Comparison of ENCODE assay signal across 16 mouse cellular contexts in the genomic region with DNA sequence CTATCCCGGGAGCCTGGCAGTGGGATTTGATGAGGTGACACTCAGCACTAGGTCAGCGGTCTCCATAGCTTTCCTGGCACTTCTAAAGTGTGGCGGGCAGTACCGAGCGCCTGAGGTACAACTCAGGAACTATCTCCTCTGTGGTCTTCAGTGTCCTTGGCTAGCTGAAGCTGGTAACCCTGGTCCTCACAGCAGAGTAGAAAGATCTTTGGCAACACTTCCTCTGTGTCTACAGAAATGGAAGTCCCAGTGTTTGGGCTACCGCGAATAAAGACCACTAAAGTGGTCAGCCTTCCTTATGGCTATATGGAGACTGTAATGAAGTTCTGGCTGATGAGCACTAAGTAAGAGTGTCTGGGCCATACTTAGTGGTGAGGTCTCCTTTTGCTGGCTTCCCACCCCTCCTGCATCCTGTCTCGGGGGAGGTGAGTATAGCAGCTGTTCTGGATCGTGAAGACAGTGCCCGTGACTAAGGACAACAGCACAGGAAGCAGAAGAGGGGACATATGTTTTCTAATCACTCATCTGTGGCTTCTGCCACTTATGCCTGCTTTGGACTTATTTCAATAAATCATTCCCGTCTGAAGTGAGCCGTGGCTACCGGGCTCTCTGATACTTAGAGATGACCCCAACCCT. TPM values are rescaled to one million over a fixed set of nuclear protein-coding genes. Genes with fewer than 3 reads are reported as not detected.
DNase-seq lines count a peak whose midpoint lies in the region; ATAC-seq and TF ChIP-seq lines count a peak whose summit lies in the region.
"Had no signal": no experiment of that assay in that cellular context is flagged by ENCODE, and none has a peak within 500 bp of the region (broad histone marks: within the 10 kb centered on the region; RNA-seq: fewer than 3 reads in every experiment).

No protein-coding gene starts in this region.

- no peaks in the 10 kb centered on the region for H3K9me3 ChIP-seq in forebrain, embryonic 13.5 days (replicated peaks)
- H3K9me3 ChIP-seq in forebrain, embryonic 10.5 days, result no peaks in the 10 kb centered on the region
- H3K9me3 ChIP-seq in hindbrain, embryonic 13.5 days, result no peaks in the 10 kb centered on the region
- no peaks in the 10 kb centered on the region for H3K9me3 ChIP-seq in hindbrain, embryonic 12.5 days (replicated peaks)
- H3K9me3 ChIP-seq in stomach, embryonic 15.5 days, result no peaks in the 10 kb centered on the region
- H3K9me3 ChIP-seq in stomach, postnatal 0 days (ENCODE audit: control insufficient read depth, low read length), result no peaks in the 10 kb centered on the region
- H3K9me3 ChIP-seq: midbrain, embryonic 15.5 days had no signal

- peaks cover 26% of the 10 kb centered on the region for H3K4me1 ChIP-seq in forebrain, embryonic 13.5 days
- H3K4me1 ChIP-seq in forebrain, embryonic 10.5 days, result peaks cover 29% of the 10 kb centered on the region
- peaks cover 23% of the 10 kb centered on the region for H3K4me1 ChIP-seq in hindbrain, embryonic 13.5 days (replicated peaks)
- peaks cover 18% of the 10 kb centered on the region for H3K4me1 ChIP-seq in hindbrain, embryonic 12.5 days
- H3K4me1 ChIP-seq in stomach, embryonic 15.5 days, result 0 out of 2 replicates have a peak, but pooled peaks cover 7% of the 10 kb centered on the region
- H3K4me1 ChIP-seq in stomach, postnatal 0 days (replicated peaks; ENCODE audit: control insufficient read depth, insufficient read depth), result no peaks in the 10 kb centered on the region

- no peak overlapping the region for H3K4me2 ChIP-seq in forebrain, embryonic 13.5 days
- no peak overlapping the region for H3K4me2 ChIP-seq in hindbrain, embryonic 13.5 days
- H3K4me2 ChIP-seq in hindbrain, embryonic 12.5 days (replicated peaks), result no peak overlapping the region
- H3K4me2 ChIP-seq in stomach, embryonic 15.5 days, result no peak overlapping the region
- H3K4me2 ChIP-seq in stomach, postnatal 0 days (replicated peaks; ENCODE audit: low read depth), result no peak overlapping the region
- H3K4me2 ChIP-seq: midbrain, embryonic 15.5 days had no signal

- TF ChIP-seq EP300 in stomach, postnatal 0 days (optimal IDR thresholded peaks at IDR 0.05), result no peak

- H3K4me3 ChIP-seq in forebrain, embryonic 13.5 days, result no peak overlapping the region
- H3K4me3 ChIP-seq in forebrain, embryonic 10.5 days, result no peak overlapping the region
- H3K4me3 ChIP-seq in hindbrain, embryonic 13.5 days, result no peak overlapping the region
- no peak overlapping the region for H3K4me3 ChIP-seq in hindbrain, embryonic 12.5 days
- no peak overlapping the region for H3K4me3 ChIP-seq in stomach, embryonic 15.5 days (replicated peaks)
- H3K4me3 ChIP-seq in stomach, postnatal 0 days (ENCODE audit: low read depth, low read length), result no peak overlapping the region
- H3K4me3 ChIP-seq: erythroblast, embryonic 14.5 days; gastrocnemius, adult 2 months; midbrain, embryonic 15.5 days had no signal

- no peaks in the 10 kb centered on the region for H3K27me3 ChIP-seq in forebrain, embryonic 13.5 days
- H3K27me3 ChIP-seq in forebrain, embryonic 10.5 days (ENCODE audit: poor library complexity, severe bottlenecking), result peaks cover 16% of the 10 kb centered on the region; the same call in 1 of the 2 replicates
- H3K27me3 ChIP-seq in hindbrain, embryonic 13.5 days, result 0 out of 2 replicates have a peak, but pooled peaks cover 6% of the 10 kb centered on the region
- peaks cover 4% of the 10 kb centered on the region; the same call in 1 of the 2 replicates for H3K27me3 ChIP-seq in hindbrain, embryonic 12.5 days
- H3K27me3 ChIP-seq in stomach, embryonic 15.5 days (replicated peaks), result no peaks in the 10 kb centered on the region
- no peaks in the 10 kb centered on the region for H3K27me3 ChIP-seq in stomach, postnatal 0 days (ENCODE audit: control insufficient read depth, insufficient read depth, low read length)
- H3K27me3 ChIP-seq: midbrain, embryonic 15.5 days had no signal

- no peak for ATAC-seq in forebrain, embryonic 13.5 days
- ATAC-seq in hindbrain, embryonic 13.5 days (ENCODE audit: low FRiP score), result 0 out of 2 replicates have a peak, but pooled peaks have one; percentile 5
- ATAC-seq in hindbrain, embryonic 12.5 days (ENCODE audit: low FRiP score), result no peak
- ATAC-seq in stomach, embryonic 15.5 days (ENCODE audit: insufficient read depth, low FRiP score, low read depth), result no peak
- no peak for ATAC-seq in stomach, postnatal 0 days (ENCODE audit: low FRiP score, low TSS enrichment)
- ATAC-seq: midbrain, embryonic 15.5 days had no signal

- H3K36me3 ChIP-seq in forebrain, embryonic 13.5 days (ENCODE audit: poor library complexity, severe bottlenecking), result no peaks in the 10 kb centered on the region
- no peaks in the 10 kb centered on the region for H3K36me3 ChIP-seq in forebrain, embryonic 10.5 days (replicated peaks)
- no peaks in the 10 kb centered on the region for H3K36me3 ChIP-seq in hindbrain, embryonic 13.5 days
- H3K36me3 ChIP-seq in hindbrain, embryonic 12.5 days, result no peaks in the 10 kb centered on the region
- H3K36me3 ChIP-seq in stomach, embryonic 15.5 days, result no peaks in the 10 kb centered on the region
- H3K36me3 ChIP-seq in stomach, postnatal 0 days (ENCODE audit: control insufficient read depth, insufficient read depth, low read length), result no peaks in the 10 kb centered on the region
- H3K36me3 ChIP-seq: midbrain, embryonic 15.5 days had no signal

- DNase-seq in forebrain, embryonic 10.5 days (ENCODE audit: extremely low spot score, low spot score), result no peak
- DNase-seq in stomach, postnatal 0 days (ENCODE audit: low spot score), result no peak
- no peak for DNase-seq in thymus, postnatal 14 days
- no peak for DNase-seq in layer of hippocampus, adult 11-12 months (ENCODE audit: low spot score)
- DNase-seq: adrenal gland, adult 2 months; gastrocnemius, adult 2 months; kidney, adult 9 months; lung, adult 18-20 months; lung, postnatal 4 days; thymus, postnatal 25 days had no signal

- H3K9ac ChIP-seq in forebrain, embryonic 13.5 days, result no peak overlapping the region
- H3K9ac ChIP-seq in hindbrain, embryonic 13.5 days, result no peak overlapping the region
- H3K9ac ChIP-seq in hindbrain, embryonic 12.5 days, result no peak overlapping the region
- no peak overlapping the region for H3K9ac ChIP-seq in stomach, embryonic 15.5 days
- no peak overlapping the region for H3K9ac ChIP-seq in stomach, postnatal 0 days (ENCODE audit: low read length)
- H3K9ac ChIP-seq: midbrain, embryonic 15.5 days had no signal

- peak overlapping the region; percentile 44; the same call in 1 of the 2 replicates for H3K27ac ChIP-seq in forebrain, embryonic 13.5 days
- H3K27ac ChIP-seq in forebrain, embryonic 10.5 days, result no peak overlapping the region
- H3K27ac ChIP-seq in hindbrain, embryonic 13.5 days, result peak overlapping the region; percentile 18; the same call in 1 of the 2 replicates
- no peak overlapping the region for H3K27ac ChIP-seq in hindbrain, embryonic 12.5 days
- peak overlapping the region; percentile 63; the same call in 1 of the 2 replicates for H3K27ac ChIP-seq in stomach, embryonic 15.5 days
- H3K27ac ChIP-seq in stomach, postnatal 0 days (replicated peaks), result no peak overlapping the region
- H3K27ac ChIP-seq: gastrocnemius, adult 2 months; midbrain, embryonic 15.5 days had no signal

- TF ChIP-seq CTCF in stomach, postnatal 0 days (IDR thresholded peaks at IDR 0.05; ENCODE audit: low read depth), result no peak

- 90% methylated on average over 13 of the region's 13 CpGs for WGBS in forebrain, embryonic 13.5 days
- 91% methylated on average over 13 of the region's 13 CpGs for WGBS in forebrain, embryonic 10.5 days
- WGBS in hindbrain, embryonic 13.5 days, result 70% methylated on average over 13 of the region's 13 CpGs
- WGBS in hindbrain, embryonic 12.5 days, result 84% methylated on average over 13 of the region's 13 CpGs
- WGBS in stomach, embryonic 15.5 days, result 63% methylated on average over 13 of the region's 13 CpGs
- WGBS in stomach, postnatal 0 days, result 74% methylated on average over 13 of the region's 13 CpGs

RNA-seq across cellular contexts. Expression of a gene that starts 10.3 kb away (rescaled TPM):
- 14.7 and 17.6 TPM in 2 replicates for polyA plus RNA-seq in forebrain, embryonic 13.5 days (2015; fragmentation: Nextera tagmentation; extraction: Ambion mirVana)
- polyA plus RNA-seq in forebrain, embryonic 10.5 days (2016; fragmentation: Nextera tagmentation; extraction: Ambion mirVana), result 3.6 and 4.3 TPM in 2 replicates
- 17.7 and 18.0 TPM in 2 replicates for polyA plus RNA-seq in hindbrain, embryonic 13.5 days (2015; fragmentation: Nextera tagmentation; extraction: Ambion mirVana)
- 7.4 and 7.6 TPM in 2 replicates for polyA plus RNA-seq in hindbrain, embryonic 12.5 days (2016; fragmentation: Nextera tagmentation; extraction: Ambion mirVana)
- 127 and 187 TPM in 2 replicates for polyA plus RNA-seq in stomach, embryonic 15.5 days (2015; fragmentation: Nextera tagmentation; extraction: Ambion mirVana)
- 6.8 and 7.5 TPM in 2 replicates for polyA plus RNA-seq in stomach, postnatal 0 days (2015; fragmentation: Nextera tagmentation; extraction: Ambion mirVana)

RNA-seq across cellular contexts. Expression of a gene that starts 38.2 kb away (rescaled TPM):
- polyA plus RNA-seq in forebrain, embryonic 13.5 days (2015; fragmentation: Nextera tagmentation; extraction: Ambion mirVana), result 78.5 and 86.8 TPM in 2 replicates
- 16.7 and 18.7 TPM in 2 replicates for polyA plus RNA-seq in forebrain, embryonic 10.5 days (2016; fragmentation: Nextera tagmentation; extraction: Ambion mirVana)
- polyA plus RNA-seq in hindbrain, embryonic 13.5 days (2015; fragmentation: Nextera tagmentation; extraction: Ambion mirVana), result 50.5 and 67.0 TPM in 2 replicates
- polyA plus RNA-seq in hindbrain, embryonic 12.5 days (2016; fragmentation: Nextera tagmentation; extraction: Ambion mirVana), result 47.2 and 48.7 TPM in 2 replicates
- polyA plus RNA-seq in stomach, embryonic 15.5 days (2015; fragmentation: Nextera tagmentation; extraction: Ambion mirVana), result 0.48 and 0.87 TPM in 2 replicates
- 0.08 and 0.17 TPM in 2 replicates for polyA plus RNA-seq in stomach, postnatal 0 days (2015; fragmentation: Nextera tagmentation; extraction: Ambion mirVana)
- polyA plus RNA-seq: adrenal gland, adult 2 months; erythroblast, embryonic 14.5 days had no signal

RNA-seq across cellular contexts. Expression of a gene that starts 59.9 kb away (rescaled TPM):
- polyA plus RNA-seq in forebrain, embryonic 13.5 days (2015; fragmentation: Nextera tagmentation; extraction: Ambion mirVana), result 1.1 and 1.5 TPM in 2 replicates
- polyA plus RNA-seq in forebrain, embryonic 10.5 days (2016; fragmentation: Nextera tagmentation; extraction: Ambion mirVana), result 0.07 and 0.16 TPM in 2 replicates
- polyA plus RNA-seq in hindbrain, embryonic 13.5 days (2015; fragmentation: Nextera tagmentation; extraction: Ambion mirVana), result 0.82 and 0.92 TPM in 2 replicates
- 0.43 and 0.64 TPM in 2 replicates for polyA plus RNA-seq in hindbrain, embryonic 12.5 days (2016; fragmentation: Nextera tagmentation; extraction: Ambion mirVana)
- 1.5 and 1.7 TPM in 2 replicates for polyA plus RNA-seq in stomach, embryonic 15.5 days (2015; fragmentation: Nextera tagmentation; extraction: Ambion mirVana)
- 0.05 and 0.16 TPM in 2 replicates for polyA plus RNA-seq in stomach, postnatal 0 days (2015; fragmentation: Nextera tagmentation; extraction: Ambion mirVana)
- polyA plus RNA-seq: erythroblast, embryonic 14.5 days had no signal

Comparison
In these comparisons a context has a peak if more than half of its experiments do, and no peak if none do; other contexts are left out.
1. H3K27ac ChIP-seq: peak in forebrain, embryonic 13.5 days (single experiment), hindbrain, embryonic 13.5 days (single experiment) and stomach, embryonic 15.5 days (single experiment); none in forebrain, embryonic 10.5 days (single experiment), hindbrain, embryonic 12.5 days (single experiment) and stomach, postnatal 0 days (single experiment).